Mouse (Mus musculus): ENCODE data around the gene Zfp748. TPM values are rescaled to one million over a fixed set of nuclear protein-coding genes. Genes with fewer than 3 reads are reported as not detected.

The Zfp748 gene
- polyA plus RNA-seq (2017; shearing (Covaris generic)), result 22.5 TPM

GRCm38 (mm10) chr13:67553730-67554129 is at the start of gene Zfp748:
Gene Zfp748 (minus strand): TSS chr13:67553830.

GRCm38 (mm10) chr13:67525753-67526410 is 27.7 kb downstream of the Zfp748 start, which contains the start of the genes Gm26965 and Zfp87:
Gene Gm26965 (minus strand): TSS chr13:67526151.
Gene Zfp87 (minus strand): TSS chr13:67526177.

GRCm38 (mm10) chr13:67500084-67500719 is 53.4 kb downstream of the Zfp748 start, which contains the start of gene Zfp58:
Gene Zfp58 (minus strand): TSS chr13:67500555.

Other genes with a start within 250 kb of the Zfp748 start
- 0.38 TPM for gene Zfp457, start 247.3 kb downstream of the Zfp748 start, polyA plus RNA-seq (2017; shearing (Covaris generic))
- 7.6 TPM for gene Zfp595, start 221.3 kb downstream of the Zfp748 start, polyA plus RNA-seq (2017; shearing (Covaris generic))
- gene Gm28044, start 193.3 kb downstream of the Zfp748 start, polyA plus RNA-seq (2017; shearing (Covaris generic)), result 4.0 TPM
- gene Zfp953, start 193.2 kb downstream of the Zfp748 start, polyA plus RNA-seq (2017; shearing (Covaris generic)), result 2.8 TPM
- not detected for gene Gm28041, start 178.1 kb downstream of the Zfp748 start, polyA plus RNA-seq (2017; shearing (Covaris generic))
- 9.1 TPM for gene Zfp456, start 178.0 kb downstream of the Zfp748 start, polyA plus RNA-seq (2017; shearing (Covaris generic))
- gene Zfp429, start 154.0 kb downstream of the Zfp748 start, polyA plus RNA-seq (2017; shearing (Covaris generic)), result 26.4 TPM
- 6.4 TPM for gene Zfp459, start 132.4 kb downstream of the Zfp748 start, polyA plus RNA-seq (2017; shearing (Covaris generic))
- 21.9 TPM for gene Zfp874a, start 102.2 kb downstream of the Zfp748 start, polyA plus RNA-seq (2017; shearing (Covaris generic))
- gene Zfp874b, start 69.6 kb downstream of the Zfp748 start, polyA plus RNA-seq (2017; shearing (Covaris generic)), result 13.6 TPM
- 19.7 TPM for gene Zfp58, start 53.3 kb downstream of the Zfp748 start, polyA plus RNA-seq (2017; shearing (Covaris generic))
- not detected for gene Gm26965, start 27.7 kb downstream of the Zfp748 start, polyA plus RNA-seq (2017; shearing (Covaris generic))
- gene Zfp87, start 27.7 kb downstream of the Zfp748 start, polyA plus RNA-seq (2017; shearing (Covaris generic)), result 54.5 TPM
- gene Zfp729b, start 55.9 kb upstream of the Zfp748 start, polyA plus RNA-seq (2017; shearing (Covaris generic)), result 8.4 TPM
- gene Gm49345, start 83.9 kb upstream of the Zfp748 start, polyA plus RNA-seq (2017; shearing (Covaris generic)), result 5.3 TPM
- gene Zfp729a, start 84.0 kb upstream of the Zfp748 start, polyA plus RNA-seq (2017; shearing (Covaris generic)), result 11.5 TPM
- gene Zfp738, start 133.2 kb upstream of the Zfp748 start, polyA plus RNA-seq (2017; shearing (Covaris generic)), result 24.9 TPM
- gene Zfp65, start 175.3 kb upstream of the Zfp748 start, polyA plus RNA-seq (2017; shearing (Covaris generic)), result 11.0 TPM
- gene Zfp85, start 201.4 kb upstream of the Zfp748 start, polyA plus RNA-seq (2017; shearing (Covaris generic)), result 10.3 TPM
- 2.2 TPM for gene Zfp493, start 225.9 kb upstream of the Zfp748 start, polyA plus RNA-seq (2017; shearing (Covaris generic))

Measured in inflammation-experienced regulatory T-cells, adult 16 weeks (primary cell).